In the genomic region with DNA sequence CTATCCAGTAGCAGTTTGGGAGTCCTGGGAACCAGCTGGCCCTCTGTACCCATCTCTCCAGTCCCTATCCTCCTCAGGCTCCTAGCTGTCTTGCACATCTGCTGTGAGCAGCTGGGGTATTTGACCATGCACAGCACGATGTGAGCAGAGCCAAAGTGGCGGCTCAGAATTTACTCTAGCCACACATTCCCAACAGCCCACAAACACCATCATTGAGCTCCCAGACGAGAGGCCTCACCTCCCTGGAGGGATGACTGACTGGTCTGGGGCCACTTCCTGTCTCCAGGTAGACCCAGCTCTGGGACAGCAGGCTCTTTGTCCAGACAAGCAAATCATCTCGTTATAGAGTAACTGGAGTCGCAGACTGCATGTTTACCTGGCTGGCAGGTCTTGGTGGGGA, we compare ENCODE assay signal across 15 mouse cellular contexts. TPM values are rescaled to one million over a fixed set of nuclear protein-coding genes. Genes with fewer than 3 reads are reported as not detected.
A peak's percentile ranks its signal among the peaks of the same experiment; 100 is the strongest.
DNase-seq lines count a peak whose midpoint lies in the region; ATAC-seq lines count a peak whose summit lies in the region.
"Had no signal": no experiment of that assay in that cellular context is flagged by ENCODE, and none has a peak within 500 bp of the region (broad histone marks: within the 10 kb centered on the region; RNA-seq: fewer than 3 reads in every experiment).

No protein-coding gene starts in this region.

- H3K4me2 ChIP-seq in kidney, embryonic 15.5 days, result 0 out of 2 replicates have a peak overlapping the region, but pooled peaks have one; percentile 4
- H3K4me2 ChIP-seq: liver, embryonic 15.5 days had no signal

- peaks cover 16% of the 10 kb centered on the region for H3K4me1 ChIP-seq in kidney, embryonic 15.5 days
- H3K4me1 ChIP-seq: liver, embryonic 15.5 days had no signal

- H3K36me3 ChIP-seq in kidney, embryonic 15.5 days, result no peaks in the 10 kb centered on the region
- H3K36me3 ChIP-seq: forebrain, embryonic 10.5 days; liver, embryonic 15.5 days had no signal

- no peak overlapping the region for H3K9ac ChIP-seq in kidney, embryonic 15.5 days
- H3K9ac ChIP-seq: liver, embryonic 15.5 days had no signal

- no peak overlapping the region for H3K4me3 ChIP-seq in kidney, embryonic 15.5 days (replicated peaks)
- H3K4me3 ChIP-seq: forebrain, embryonic 10.5 days; liver, embryonic 15.5 days had no signal

- peak overlapping the region; percentile 64; the same call in 1 of the 2 replicates for H3K27ac ChIP-seq in kidney, embryonic 15.5 days
- H3K27ac ChIP-seq: forebrain, embryonic 10.5 days; liver, embryonic 15.5 days had no signal

- peak; percentile 47 to 61 for DNase-seq in cerebellum, postnatal 10 days
- no peak for DNase-seq in cerebellum, postnatal 25 days
- no peak for DNase-seq in kidney, postnatal 10 days
- DNase-seq in right cerebral cortex, postnatal 10 days (ENCODE audit: low spot score in 2 of 2), result peak; percentile 27 to 34
- DNase-seq in right cerebral cortex, adult 18-20 months, result no peak
- no peak for DNase-seq in adrenal gland, adult 18-20 months (ENCODE audit: low spot score in 2 of 2)
- DNase-seq in cerebellum, adult 11-12 months, result no peak
- DNase-seq: adrenal gland, postnatal 25 days had no signal

- ATAC-seq in kidney, embryonic 15.5 days (replicated peaks; ENCODE audit: low FRiP score), result peak; percentile 40; the same call in 1 of the 2 replicates
- ATAC-seq: inflammation-experienced regulatory T-cells, adult 6 months had no signal

- 24% methylated on average over 5 of the region's 5 CpGs for WGBS in kidney, embryonic 15.5 days

- H3K27me3 ChIP-seq in kidney, embryonic 15.5 days, result no peaks in the 10 kb centered on the region

- H3K9me3 ChIP-seq in kidney, embryonic 15.5 days (replicated peaks), result no peaks in the 10 kb centered on the region
- H3K9me3 ChIP-seq: forebrain, embryonic 10.5 days; liver, embryonic 15.5 days had no signal

RNA-seq across cellular contexts. Expression of a gene that starts 22.1 kb away (rescaled TPM):
- 0.77 and 1.0 TPM in 2 replicates for polyA plus RNA-seq in kidney, embryonic 15.5 days (2015; fragmentation: Nextera tagmentation; extraction: Ambion mirVana)
- not detected for total RNA-seq in adrenal gland, adult 18-20 months (2021)
- total RNA-seq: adrenal gland, postnatal 25 days; ES-E14; megakaryocyte, adult 5-6 weeks had no signal

RNA-seq across cellular contexts. Expression of a gene that starts 30.0 kb away (rescaled TPM):
- not detected in 2 replicates for polyA plus RNA-seq in kidney, embryonic 15.5 days (2015; fragmentation: Nextera tagmentation; extraction: Ambion mirVana)
- total RNA-seq in adrenal gland, adult 18-20 months (2021), result under 1 TPM in 1 of 2 experiments, not detected in 1; 0.16 TPM
- total RNA-seq: adrenal gland, postnatal 25 days; ES-E14; left cerebral cortex, adult 18-20 months; megakaryocyte, adult 5-6 weeks had no signal
- polyA plus RNA-seq: forebrain, embryonic 10.5 days; inflammation-experienced regulatory T-cells, adult 6 months; liver, embryonic 15.5 days had no signal

Comparison
In these comparisons a context has a peak if more than half of its experiments do, and no peak if none do; other contexts are left out.
1. DNase-seq: peak in cerebellum, postnatal 10 days (2 of 2) and right cerebral cortex, postnatal 10 days (2 of 2); none in cerebellum, postnatal 25 days (0 of 2), kidney, postnatal 10 days (single experiment), right cerebral cortex, adult 18-20 months (single experiment), adrenal gland, adult 18-20 months (0 of 2) and cerebellum, adult 11-12 months (single experiment).